Mouse (Mus musculus) lung, postnatal 0 days (tissue): Measurements from ENCODE around the gene Rrp1b. TPM values are rescaled to one million over a fixed set of nuclear protein-coding genes. Genes with fewer than 3 reads are reported as not detected.

ENCODE experiments used
- ATAC-seq: fragments of 200-750 bp; cut with Nextera tagmentation; 2 replicates; pipeline ENCODE4 v1.8.0; 2017; ENCODE audit warnings: moderate library complexity
- DNase-seq: peaks from one replicate; pipeline ENCODE4 v3.0.0-alpha.2; 2016; ENCODE audit warnings: low spot score
- H3K27ac ChIP-seq: fragments of 300-500 bp; sonication (generic); 2 replicates; pipeline ENCODE4 v1.5.1; 2014; ENCODE audit warnings: antibody characterized with exemption, mild to moderate bottlenecking, low read length, mixed read lengths
- H3K27me3 ChIP-seq: fragments of 300-500 bp; sonication (generic); replicated peaks from 2 replicates; pipeline ENCODE4 v1.6.1; 2014; ENCODE audit warnings: low read length, mixed read lengths; ENCODE audit not compliant: insufficient read depth
- H3K36me3 ChIP-seq: fragments of 300-500 bp; sonication (generic); 2 replicates; pipeline ENCODE4 v1.6.1; 2014; ENCODE audit warnings: low read length, mixed read lengths; ENCODE audit not compliant: insufficient read depth
- H3K4me1 ChIP-seq: fragments of 300-500 bp; sonication (generic); 2 replicates; pipeline ENCODE4 v1.6.1; 2014; ENCODE audit warnings: antibody characterized with exemption, low read depth, low read length, mixed read lengths; ENCODE audit not compliant: insufficient read depth
- H3K4me2 ChIP-seq: fragments of 300-500 bp; sonication (generic); replicated peaks from 2 replicates; pipeline ENCODE4 v1.6.1; 2014; ENCODE audit warnings: low read depth, mild to moderate bottlenecking, low read length, moderate library complexity, mixed read lengths
- H3K4me3 ChIP-seq: fragments of 300-500 bp; sonication (generic); 2 replicates; pipeline ENCODE4 v1.5.1; 2014; ENCODE audit warnings: low read depth, low read length
- H3K9ac ChIP-seq: fragments of 300-500 bp; sonication (generic); replicated peaks from 2 replicates; pipeline ENCODE4 v1.6.1; 2014; ENCODE audit warnings: low read depth, mild to moderate bottlenecking
- H3K9me3 ChIP-seq: fragments of 300-500 bp; sonication (generic); 2 replicates; pipeline ENCODE4 v1.6.1; 2016; ENCODE audit warnings: low read length, mixed read lengths
- CTCF ChIP-seq: IDR thresholded peaks from 2 replicates; pipeline ENCODE4 v1.5.1; 2016; ENCODE audit warnings: antibody characterized with exemption, mild to moderate bottlenecking
- EP300 ChIP-seq: IDR thresholded peaks from 2 replicates; pipeline ENCODE4 v1.6.1; 2016; ENCODE audit warnings: antibody characterized with exemption, mild to moderate bottlenecking, control low read depth
- WGBS: fragments of 180-500 bp; shearing (Covaris S2); extraction: QIAGEN DNeasy Blood & Tissue Kit; methylation state at CpG from one replicate; pipeline ENCODE4 v1.1.7; 2014; 5-methylcytosine and 5-hydroxymethylcytosine counted together
- polyA plus RNA-seq: library from polyadenylated mRNA; unstranded; fragments of >200 nt; fragmentation: Nextera tagmentation; extraction: Ambion mirVana; gene quantifications from 2 replicates; pipeline ENCODE4 v1.2.1, GENCODE M21; 2015

Rrp1b gene
- polyA plus RNA-seq, 1 experiment from 2014 or later, result 26.3 TPM

DNA sequence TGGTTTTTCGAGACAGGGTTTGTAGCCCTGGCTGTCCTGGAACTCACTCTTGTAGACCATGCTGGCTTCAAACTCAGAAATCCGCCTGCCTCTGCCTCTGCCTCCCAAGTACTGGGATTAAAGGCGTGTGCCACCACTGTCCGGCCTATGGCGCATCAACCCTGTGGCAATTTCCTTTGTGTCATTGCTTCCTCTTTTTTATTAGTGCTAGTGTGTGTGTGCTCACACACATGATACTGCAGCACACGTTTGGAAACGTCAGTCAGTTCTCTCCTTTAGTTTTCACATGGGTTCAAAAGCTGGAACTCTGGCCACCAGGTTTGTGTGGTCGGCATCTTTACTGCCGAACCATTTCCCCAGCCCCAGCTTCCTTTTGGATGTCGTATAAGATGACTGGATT, 4.4 kb downstream of the Rrp1b start:
- no peak overlapping the region for H3K4me3 ChIP-seq
- H3K27ac ChIP-seq, result no peak overlapping the region
- H3K27me3 ChIP-seq, result no peaks in the 10 kb centered on the region
- H3K9me3 ChIP-seq, result no peaks in the 10 kb centered on the region
- WGBS, result 76% methylated on average over 10 of the region's 10 CpGs
- DNase-seq (no peak), ATAC-seq (no peak)
- H3K4me1 ChIP-seq, result peaks cover 10% of the 10 kb centered on the region
- H3K4me2 ChIP-seq, result no peak overlapping the region
- no peak for TF ChIP-seq CTCF
- TF ChIP-seq EP300, result no peak
- no peaks in the 10 kb centered on the region for H3K36me3 ChIP-seq
- H3K9ac ChIP-seq, result no peak overlapping the region

DNA sequence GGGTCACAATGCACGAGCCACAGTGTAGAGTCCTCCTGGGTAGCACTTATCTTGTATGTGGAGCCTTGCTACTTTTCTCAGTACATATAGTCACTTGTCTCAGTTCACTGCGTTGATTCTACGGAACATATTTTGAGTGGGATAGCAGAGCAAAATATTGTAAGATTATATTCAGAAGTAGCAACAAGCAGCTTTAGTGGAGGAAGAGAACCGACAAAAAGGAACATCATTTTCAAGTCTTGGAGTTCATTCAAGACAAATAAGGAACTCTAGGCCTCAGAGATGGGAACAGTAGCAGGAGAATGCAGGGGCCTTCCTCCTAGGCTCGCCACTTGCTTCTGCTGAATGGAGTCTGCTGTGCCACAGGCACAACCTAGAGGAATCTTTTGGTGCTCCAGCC, 10.6 kb downstream of the Rrp1b start:
- H3K4me3 ChIP-seq, result no peak overlapping the region
- TF ChIP-seq EP300 (no peak), CTCF (no peak)
- no peak for DNase-seq
- no peaks in the 10 kb centered on the region for H3K4me1 ChIP-seq
- no peak for ATAC-seq
- peaks cover 6% of the 10 kb centered on the region; the same call in 1 of the 2 replicates for H3K36me3 ChIP-seq
- H3K4me2 ChIP-seq, result no peak overlapping the region
- no peak overlapping the region for H3K27ac ChIP-seq
- H3K9ac ChIP-seq, result no peak overlapping the region
- 83% methylated on average over 5 of the region's 5 CpGs for WGBS
- H3K9me3 ChIP-seq, result no peaks in the 10 kb centered on the region
- no peaks in the 10 kb centered on the region for H3K27me3 ChIP-seq

DNA sequence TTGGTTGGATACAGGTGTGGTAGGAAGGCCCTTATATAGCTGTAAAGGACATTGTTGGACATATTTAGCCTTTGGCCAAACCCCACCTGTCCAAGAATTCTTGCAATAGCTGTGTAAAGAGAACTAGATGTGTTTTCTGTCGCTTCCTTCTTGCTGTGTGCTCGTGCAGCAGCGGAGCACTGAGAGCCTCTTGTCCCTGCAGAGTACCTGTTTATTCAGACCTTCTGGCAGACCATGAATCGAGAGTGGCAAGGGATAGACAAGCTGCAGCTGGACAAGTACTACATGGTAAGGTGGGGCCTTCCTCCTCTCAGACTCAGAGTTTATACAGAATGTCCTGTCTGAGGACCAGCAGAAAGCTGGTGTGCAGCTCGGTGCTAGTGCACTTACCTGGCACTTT, 12.5 kb downstream of the Rrp1b start:
- no peak overlapping the region for H3K4me2 ChIP-seq
- H3K9me3 ChIP-seq, result no peaks in the 10 kb centered on the region
- H3K4me1 ChIP-seq, result peaks cover 6% of the 10 kb centered on the region; the same call in 1 of the 2 replicates
- H3K36me3 ChIP-seq, result peaks cover 8% of the 10 kb centered on the region; the same call in 1 of the 2 replicates
- no peak overlapping the region for H3K9ac ChIP-seq
- H3K27ac ChIP-seq, result no peak overlapping the region
- TF ChIP-seq EP300 (peak; percentile 49; the same call in 1 of the 2 replicates), CTCF (no peak)
- DNase-seq, result peak; percentile 67
- no peak overlapping the region for H3K4me3 ChIP-seq
- peak; percentile 91 for ATAC-seq
- no peaks in the 10 kb centered on the region for H3K27me3 ChIP-seq
- 51% methylated on average over 5 of the region's 5 CpGs for WGBS

DNA sequence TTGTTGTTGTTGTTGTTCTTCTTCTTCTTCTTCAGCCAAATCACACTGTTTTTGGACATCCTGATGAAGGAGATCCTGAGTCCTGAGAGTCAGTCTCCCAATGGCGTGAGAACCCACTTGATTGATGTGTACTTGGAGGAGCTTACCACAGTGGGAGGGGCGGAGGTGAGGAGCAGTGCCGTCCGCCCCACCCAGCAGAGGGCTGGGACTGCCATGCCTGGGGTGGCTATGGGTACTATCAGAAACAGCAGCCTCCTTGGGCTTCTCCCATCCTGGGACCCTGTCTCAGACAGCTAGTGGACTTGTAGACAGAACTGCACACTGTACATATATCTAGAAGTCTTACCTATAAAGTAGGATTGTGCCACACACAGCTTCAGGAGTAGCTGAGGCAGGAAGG, 14.0 kb downstream of the Rrp1b start:
- TF ChIP-seq EP300 (no peak), CTCF (no peak)
- H3K27ac ChIP-seq, result no peak overlapping the region
- WGBS, result 70% methylated on average over 4 of the region's 4 CpGs
- H3K9me3 ChIP-seq, result no peaks in the 10 kb centered on the region
- H3K4me2 ChIP-seq, result no peak overlapping the region
- peaks cover 6% of the 10 kb centered on the region; the same call in 1 of the 2 replicates for H3K4me1 ChIP-seq
- H3K36me3 ChIP-seq, result peaks cover 10% of the 10 kb centered on the region; the same call in 1 of the 2 replicates
- H3K9ac ChIP-seq, result no peak overlapping the region
- no peaks in the 10 kb centered on the region for H3K27me3 ChIP-seq
- no peak overlapping the region for H3K4me3 ChIP-seq
- ATAC-seq (no peak), DNase-seq (no peak)

DNA sequence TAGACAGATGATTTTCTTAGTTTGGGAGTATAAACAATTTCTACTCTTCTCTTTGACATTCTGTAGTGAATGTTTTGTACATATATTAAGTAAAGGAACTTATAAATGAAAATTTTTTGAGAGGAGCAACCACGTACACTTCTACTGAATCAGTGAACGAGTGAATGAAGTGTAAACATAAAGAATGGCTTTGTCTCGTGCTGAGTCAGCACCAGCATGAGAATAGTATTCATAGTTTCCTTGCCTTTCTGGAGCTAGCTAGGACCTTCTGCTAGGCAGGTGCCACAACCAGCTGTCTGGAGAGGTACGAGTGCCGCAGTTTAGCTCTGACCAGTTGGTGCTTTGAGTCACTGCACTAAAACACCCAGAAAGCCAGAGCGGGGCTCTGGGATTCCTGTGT, 14.7 kb downstream of the Rrp1b start:
- Histone ChIP-seq H3K9ac (no peak overlapping the region), H3K4me2 (no peak overlapping the region), H3K4me1 (peaks cover 6% of the 10 kb centered on the region; the same call in 1 of the 2 replicates), H3K36me3 (peaks cover 14% of the 10 kb centered on the region; the same call in 1 of the 2 replicates), H3K9me3 (no peaks in the 10 kb centered on the region), H3K27me3 (no peaks in the 10 kb centered on the region), H3K27ac (no peak overlapping the region), H3K4me3 (no peak overlapping the region)
- TF ChIP-seq CTCF (no peak), EP300 (no peak)
- ATAC-seq, result no peak
- DNase-seq, result no peak
- 87% methylated on average over 6 of the region's 6 CpGs for WGBS

DNA sequence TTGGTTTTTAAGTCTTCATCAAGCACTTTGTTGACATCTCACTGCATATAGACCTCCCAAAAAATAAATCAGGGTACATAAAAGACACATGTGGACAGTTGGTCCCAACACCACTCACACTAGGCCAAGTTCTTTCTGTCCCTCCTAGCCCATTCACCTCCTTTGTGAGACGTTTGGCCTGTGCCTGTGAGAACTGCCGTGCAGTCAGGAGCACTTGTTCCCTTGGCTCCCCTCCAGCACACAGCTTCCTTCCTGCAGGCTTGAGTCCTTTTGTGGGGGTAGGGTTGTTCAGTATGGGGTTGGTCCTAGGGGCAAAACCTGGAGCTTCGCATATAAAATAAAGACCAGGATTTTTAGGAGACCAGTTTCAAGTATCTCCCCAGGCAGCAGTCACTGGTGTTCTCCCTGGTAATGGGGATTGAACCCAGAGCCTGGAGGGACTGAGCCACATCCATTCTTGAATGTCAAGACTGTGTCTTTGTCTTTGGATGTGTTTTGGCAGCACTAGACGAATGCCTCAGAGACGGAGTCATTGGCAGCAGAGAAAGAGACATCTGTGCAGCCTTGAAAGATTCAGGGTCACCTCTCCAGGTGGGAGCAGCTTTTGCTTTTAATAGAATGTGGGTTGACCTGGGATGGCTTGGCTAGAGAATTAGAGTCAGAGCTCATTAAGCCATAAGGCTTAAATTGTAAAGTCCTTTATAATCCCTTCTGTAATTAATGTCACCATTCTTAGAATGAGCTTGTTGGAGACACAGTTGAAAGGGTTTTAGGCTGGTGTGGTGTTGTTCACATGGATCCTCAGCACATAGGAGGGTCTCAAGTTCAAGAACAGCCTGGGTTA, 16.6 kb downstream of the Rrp1b start:
- peak; percentile 71 for DNase-seq
- TF ChIP-seq CTCF (no peak), EP300 (no peak)
- peak overlapping the region; percentile 47; the same call in 1 of the 2 replicates for H3K27ac ChIP-seq
- H3K4me2 ChIP-seq, result no peak overlapping the region
- H3K27me3 ChIP-seq, result no peaks in the 10 kb centered on the region
- H3K9ac ChIP-seq, result no peak overlapping the region
- H3K4me1 ChIP-seq, result peaks cover 6% of the 10 kb centered on the region; the same call in 1 of the 2 replicates
- 47% methylated on average over 5 of the region's 5 CpGs for WGBS
- peak; percentile 39 for ATAC-seq
- H3K9me3 ChIP-seq, result no peaks in the 10 kb centered on the region
- no peak overlapping the region for H3K4me3 ChIP-seq
- peaks cover 26% of the 10 kb centered on the region for H3K36me3 ChIP-seq
